Mouse (Mus musculus): ENCODE measurements around the gene 1110004F10Rik. TPM values are rescaled to one million over a fixed set of nuclear protein-coding genes. Genes with fewer than 3 reads are reported as not detected.

The 1110004F10Rik gene
- 122 and 126 TPM in 2 replicates for polyA plus RNA-seq (2012; rRNA removed)

DNA sequence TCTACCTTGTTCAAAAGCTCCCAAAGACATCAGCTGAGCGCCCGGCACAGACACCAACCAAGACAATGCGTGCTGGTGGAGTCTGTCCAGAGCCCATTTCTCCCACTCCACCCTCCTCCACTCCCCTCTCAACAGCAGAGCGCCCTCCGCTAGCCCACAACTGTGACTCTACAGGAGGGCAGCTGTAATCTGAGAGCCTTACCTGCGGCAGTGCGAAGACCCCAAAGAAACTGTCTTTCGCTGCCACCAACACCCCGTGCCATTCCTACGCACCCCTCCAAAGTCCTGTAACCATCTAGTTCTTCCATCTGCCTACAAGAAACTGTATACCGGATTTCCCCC is at the start of gene 1110004F10Rik:
Gene 1110004F10Rik (plus strand): TSS at position 202 of the 342 bp plus-strand sequence.
- Histone ChIP-seq H3K4me3 (ENCODE audit: insufficient read depth, low read length) (peak within 1 kb of the TSS; percentile 42), H3K4me1 (ENCODE audit: control insufficient read depth, insufficient read depth, low read length) (no peaks in the 10 kb centered on the region), H3K27ac (ENCODE audit: insufficient read depth, low read length) (no peak within 1 kb of the TSS)
- TF ChIP-seq POLR2A (IDR thresholded peaks at IDR 0.05; ENCODE audit: extremely low read depth, insufficient read depth, low read length) (no peak), CTCF (IDR thresholded peaks at IDR 0.05; ENCODE audit: extremely low read depth, insufficient read depth, low read length) (no peak)

GRCm38 (mm10) chr7:116002726-116003125 is 36.5 kb upstream of the 1110004F10Rik start:
- Histone ChIP-seq H3K4me3 (ENCODE audit: insufficient read depth, low read length) (no peak overlapping the region), H3K27ac (ENCODE audit: insufficient read depth, low read length) (no peak overlapping the region)
- no peak for TF ChIP-seq CTCF (IDR thresholded peaks at IDR 0.05; ENCODE audit: extremely low read depth, insufficient read depth, low read length)
- no peak for TF ChIP-seq POLR2A (IDR thresholded peaks at IDR 0.05; ENCODE audit: extremely low read depth, insufficient read depth, low read length)

DNA sequence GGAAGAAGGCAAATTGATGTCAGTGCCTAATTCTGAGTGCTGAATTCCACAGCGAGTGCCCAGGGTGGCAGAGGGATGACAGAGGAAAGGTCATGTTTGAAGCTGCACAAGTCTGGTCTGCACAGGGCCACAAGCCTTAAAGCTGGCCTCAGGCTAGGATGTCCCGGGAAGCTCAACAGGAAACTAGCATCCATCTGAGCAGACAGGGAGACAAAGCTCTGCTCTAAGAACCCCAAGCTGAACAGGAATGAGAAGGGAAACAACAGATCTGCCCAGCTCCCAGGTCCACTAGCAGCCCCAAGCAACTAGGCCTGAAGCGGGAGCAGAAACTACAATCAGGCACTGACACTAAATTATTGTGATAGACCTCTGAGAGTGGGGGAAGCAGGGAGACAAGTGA is 9.2 kb upstream of the 1110004F10Rik start:
- peak overlapping the region; percentile 76; the same call in 1 of the 2 replicates for H3K27ac ChIP-seq (ENCODE audit: insufficient read depth, low read length)

More at GRCm38 (mm10) chr7:116002726-116003125, 36.5 kb upstream of the 1110004F10Rik start:
- no peaks in the 10 kb centered on the region for H3K4me1 ChIP-seq (ENCODE audit: control insufficient read depth, insufficient read depth, low read length)

DNA sequence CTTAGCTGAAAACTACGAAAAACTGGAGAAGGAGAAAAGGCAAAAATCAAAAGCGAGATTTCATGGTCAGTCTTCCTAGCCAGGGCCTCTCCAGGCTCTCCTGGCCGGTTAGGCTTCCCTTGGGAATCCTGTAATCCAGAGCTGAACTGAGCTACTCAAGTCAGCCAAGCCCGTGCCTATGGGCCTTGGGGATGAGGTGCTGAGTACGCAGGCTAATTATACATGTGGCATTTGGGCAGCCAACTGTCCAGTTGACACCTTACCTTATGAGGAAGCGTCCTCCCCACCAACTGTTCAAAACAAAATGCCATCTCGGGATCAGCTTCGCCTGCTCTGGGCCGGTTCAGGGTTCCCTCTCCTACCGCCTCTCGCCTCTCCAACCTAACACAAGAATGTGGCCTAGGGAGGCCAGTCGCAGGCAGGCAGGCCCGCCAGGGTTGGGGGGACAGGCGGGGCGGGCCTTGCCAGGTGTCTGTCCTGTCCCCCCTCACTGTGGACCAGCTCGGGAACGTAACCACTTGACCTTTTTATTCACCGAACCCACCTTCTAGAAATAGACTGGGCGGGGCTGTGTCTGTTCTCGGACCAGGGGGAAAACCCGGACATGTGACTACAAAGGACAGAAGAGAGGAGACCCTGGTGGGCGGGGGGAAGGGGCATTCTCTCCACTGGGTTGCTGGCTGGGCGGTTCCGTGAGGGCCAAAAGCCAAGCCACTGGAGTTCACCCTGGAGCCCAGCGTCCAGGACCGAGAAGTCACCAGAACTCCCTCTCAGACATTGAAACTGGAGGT is 8.4 kb upstream of the 1110004F10Rik start:
- H3K27ac ChIP-seq (ENCODE audit: insufficient read depth, low read length): peak overlapping the region; percentile 86
- H3K4me3 ChIP-seq (ENCODE audit: insufficient read depth, low read length): peak overlapping the region; percentile 47
- H3K4me1 ChIP-seq (ENCODE audit: control insufficient read depth, insufficient read depth, low read length): no peaks in the 10 kb centered on the region
- no peak for TF ChIP-seq POLR2A (IDR thresholded peaks at IDR 0.05; ENCODE audit: extremely low read depth, insufficient read depth, low read length)
- TF ChIP-seq CTCF (IDR thresholded peaks at IDR 0.05; ENCODE audit: extremely low read depth, insufficient read depth, low read length): no peak

More for the DNA sequence above, 9.2 kb upstream of the 1110004F10Rik start:
- Histone ChIP-seq H3K4me1 (ENCODE audit: control insufficient read depth, insufficient read depth, low read length) (no peaks in the 10 kb centered on the region), H3K4me3 (ENCODE audit: insufficient read depth, low read length) (no peak overlapping the region; the same call in 1 of the 2 replicates)
- TF ChIP-seq POLR2A (IDR thresholded peaks at IDR 0.05; ENCODE audit: extremely low read depth, insufficient read depth, low read length): no peak
- TF ChIP-seq CTCF (IDR thresholded peaks at IDR 0.05; ENCODE audit: extremely low read depth, insufficient read depth, low read length): no peak

GRCm38 (mm10) chr7:116031388-116031717 is 7.8 kb upstream of the 1110004F10Rik start:
- no peaks in the 10 kb centered on the region for H3K4me1 ChIP-seq (ENCODE audit: control insufficient read depth, insufficient read depth, low read length)
- H3K27ac ChIP-seq (ENCODE audit: insufficient read depth, low read length): peak overlapping the region; percentile 86
- peak overlapping the region; percentile 47 for H3K4me3 ChIP-seq (ENCODE audit: insufficient read depth, low read length)
- TF ChIP-seq POLR2A (IDR thresholded peaks at IDR 0.05; ENCODE audit: extremely low read depth, insufficient read depth, low read length) (no peak), CTCF (IDR thresholded peaks at IDR 0.05; ENCODE audit: extremely low read depth, insufficient read depth, low read length) (no peak)

DNA sequence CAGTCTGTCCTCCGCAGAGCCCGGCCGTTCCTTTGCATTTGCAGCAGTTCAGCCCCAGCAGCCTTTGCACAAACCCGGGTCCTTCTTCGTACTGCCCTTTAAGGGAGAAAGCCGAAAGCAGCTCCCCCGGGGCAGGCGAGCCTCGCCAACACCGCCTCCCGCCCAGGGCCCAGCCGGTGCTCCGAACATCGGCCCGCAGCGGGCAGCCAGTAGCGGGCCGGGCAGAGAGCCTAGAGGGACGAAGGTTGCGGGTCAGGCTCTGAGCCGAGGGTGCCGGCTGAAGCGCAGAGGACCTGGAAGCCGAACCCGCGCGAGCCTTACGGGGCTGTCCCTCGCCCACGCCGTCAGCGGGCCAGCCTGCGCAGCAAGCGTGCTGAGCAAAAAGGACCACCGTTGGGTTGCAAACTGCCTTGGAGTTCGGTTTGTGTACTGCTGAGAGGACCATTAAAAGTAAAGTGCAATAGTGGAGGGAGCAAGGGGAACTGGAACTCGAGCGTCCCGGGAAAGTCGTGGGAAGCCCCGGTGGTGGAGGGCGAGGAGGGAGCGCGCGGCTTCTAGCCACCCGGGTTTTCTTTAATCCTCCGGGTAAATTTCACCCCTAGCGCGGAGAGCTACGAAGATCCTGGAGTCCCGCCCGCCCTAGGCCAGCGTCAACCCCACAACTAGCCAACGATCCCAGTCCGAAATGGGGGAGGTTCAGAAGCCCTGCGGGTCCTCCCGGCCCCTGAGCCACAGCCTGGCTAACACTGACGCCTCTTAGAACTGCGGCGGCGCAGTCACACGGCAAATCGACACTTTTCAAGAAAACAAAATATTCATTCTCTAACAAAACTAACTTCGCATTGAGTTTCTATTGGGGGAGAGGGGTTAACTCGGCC is 7.2 kb upstream of the 1110004F10Rik start:
- Histone ChIP-seq H3K27ac (ENCODE audit: insufficient read depth, low read length) (peak overlapping the region; percentile 86), H3K4me1 (ENCODE audit: control insufficient read depth, insufficient read depth, low read length) (no peaks in the 10 kb centered on the region), H3K4me3 (ENCODE audit: insufficient read depth, low read length) (peak overlapping the region; percentile 47)
- TF ChIP-seq CTCF (IDR thresholded peaks at IDR 0.05; ENCODE audit: extremely low read depth, insufficient read depth, low read length): no peak

DNA sequence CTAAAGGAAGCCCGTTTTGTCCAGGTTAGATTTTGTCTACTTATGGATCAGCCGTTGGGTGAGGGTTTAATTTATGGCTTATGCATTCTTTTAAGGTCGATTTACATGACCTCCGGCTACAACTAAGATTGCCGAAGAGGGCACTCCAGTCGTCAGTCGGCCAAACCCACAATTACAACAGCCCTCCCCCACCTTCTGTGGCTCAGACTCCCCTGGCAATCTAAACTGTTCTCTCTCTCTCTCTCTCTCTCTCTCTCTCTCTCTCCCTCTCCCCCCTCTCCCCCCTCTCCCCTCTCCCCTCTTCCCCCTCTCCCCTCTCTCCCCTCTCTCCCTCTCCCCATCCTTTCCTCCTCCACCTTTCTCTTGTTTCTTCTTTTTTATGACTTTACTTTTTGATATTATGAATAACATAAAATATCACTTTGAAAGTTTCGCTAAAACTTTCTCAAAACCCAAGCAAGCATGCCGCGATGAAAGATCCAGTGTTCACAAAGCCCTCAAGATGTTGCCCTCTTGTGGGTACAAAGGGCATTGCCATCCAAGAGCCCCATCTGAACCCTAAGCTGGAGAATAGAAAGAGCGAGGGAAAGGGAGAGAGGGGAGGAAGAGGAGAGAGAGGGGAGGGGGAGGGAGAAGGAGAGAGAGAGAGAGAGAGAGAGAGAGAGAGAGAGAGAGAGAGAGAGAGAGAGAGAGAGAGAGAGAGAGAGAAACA is 6.4 kb upstream of the 1110004F10Rik start:
- TF ChIP-seq CTCF (IDR thresholded peaks at IDR 0.05; ENCODE audit: extremely low read depth, insufficient read depth, low read length) (peak; percentile 74), POLR2A (IDR thresholded peaks at IDR 0.05; ENCODE audit: extremely low read depth, insufficient read depth, low read length) (no peak)
- H3K27ac ChIP-seq (ENCODE audit: insufficient read depth, low read length): peak overlapping the region; percentile 86
- peak overlapping the region; percentile 47; the same call in 1 of the 2 replicates for H3K4me3 ChIP-seq (ENCODE audit: insufficient read depth, low read length)
- H3K4me1 ChIP-seq (ENCODE audit: control insufficient read depth, insufficient read depth, low read length): no peaks in the 10 kb centered on the region

- no peaks in the 10 kb centered on the region for H3K4me1 ChIP-seq (ENCODE audit: control insufficient read depth, insufficient read depth, low read length)
- TF ChIP-seq POLR2A (IDR thresholded peaks at IDR 0.05; ENCODE audit: extremely low read depth, insufficient read depth, low read length): no peak
- no peak for TF ChIP-seq CTCF (IDR thresholded peaks at IDR 0.05; ENCODE audit: extremely low read depth, insufficient read depth, low read length)
- peak overlapping the region; percentile 75 for H3K27ac ChIP-seq (ENCODE audit: insufficient read depth, low read length)
- H3K4me3 ChIP-seq (ENCODE audit: insufficient read depth, low read length): peak overlapping the region; percentile 41
Observed at GRCm38 (mm10) chr7:116033371-116034241, 5.6 kb upstream of the 1110004F10Rik start.
